Comparison of ENCODE assay signal across 13 mouse cellular contexts in genomic region chr7:130250994-130251393, GRCm38 (mm10).
DNase-seq lines count a peak whose midpoint lies in the region; ATAC-seq lines count a peak whose summit lies in the region.
"Had no signal": no experiment of that assay in that cellular context is flagged by ENCODE, and none has a peak within 500 bp of the region (broad histone marks: within the 10 kb centered on the region; RNA-seq: fewer than 3 reads in every experiment).

No protein-coding gene starts in this region.

- H3K27ac ChIP-seq in kidney, embryonic 15.5 days, result peak overlapping the region; percentile 68
- no peak overlapping the region for H3K27ac ChIP-seq in neural tube, embryonic 12.5 days
- H3K27ac ChIP-seq in neural tube, embryonic 15.5 days (replicated peaks), result no peak overlapping the region
- 0 out of 2 replicates have a peak overlapping the region, but pooled peaks have one; percentile 30 for H3K27ac ChIP-seq in limb, embryonic 15.5 days
- H3K27ac ChIP-seq: forebrain, embryonic 12.5 days; heart, embryonic 13.5 days had no signal

- no peaks in the 10 kb centered on the region for H3K9me3 ChIP-seq in kidney, embryonic 15.5 days (replicated peaks)
- no peaks in the 10 kb centered on the region for H3K9me3 ChIP-seq in neural tube, embryonic 12.5 days
- H3K9me3 ChIP-seq in neural tube, embryonic 15.5 days (replicated peaks), result no peaks in the 10 kb centered on the region
- H3K9me3 ChIP-seq in limb, embryonic 15.5 days, result no peaks in the 10 kb centered on the region
- H3K9me3 ChIP-seq: forebrain, embryonic 12.5 days; heart, embryonic 13.5 days had no signal

- WGBS in kidney, embryonic 15.5 days, result 28% methylated on average over 4 of the region's 4 CpGs
- WGBS in neural tube, embryonic 12.5 days, result 19% methylated on average over 4 of the region's 4 CpGs
- WGBS in neural tube, embryonic 15.5 days, result 35% methylated on average over 4 of the region's 4 CpGs
- 51% methylated on average over 4 of the region's 4 CpGs for WGBS in limb, embryonic 15.5 days

- peak; percentile 67 for ATAC-seq in kidney, embryonic 15.5 days (replicated peaks; ENCODE audit: low FRiP score)
- ATAC-seq in neural tube, embryonic 12.5 days (ENCODE audit: low FRiP score, low read depth), result no peak
- ATAC-seq in neural tube, embryonic 15.5 days (ENCODE audit: low FRiP score), result no peak
- no peak for ATAC-seq in limb, embryonic 15.5 days (ENCODE audit: insufficient number of reproducible peaks, low FRiP score, low TSS enrichment, low read depth)
- ATAC-seq: intestine, postnatal 0 days; liver, postnatal 0 days had no signal

- H3K4me1 ChIP-seq in kidney, embryonic 15.5 days, result peaks cover 95% of the 10 kb centered on the region
- H3K4me1 ChIP-seq in neural tube, embryonic 12.5 days, result peaks cover 57% of the 10 kb centered on the region
- H3K4me1 ChIP-seq in neural tube, embryonic 15.5 days, result peaks cover 38% of the 10 kb centered on the region
- peaks cover 78% of the 10 kb centered on the region for H3K4me1 ChIP-seq in limb, embryonic 15.5 days
- H3K4me1 ChIP-seq: megakaryocyte, embryonic 14.5 days had no signal

- no peak overlapping the region for H3K9ac ChIP-seq in kidney, embryonic 15.5 days
- H3K9ac ChIP-seq in neural tube, embryonic 12.5 days, result no peak overlapping the region
- H3K9ac ChIP-seq in neural tube, embryonic 15.5 days (replicated peaks), result no peak overlapping the region
- H3K9ac ChIP-seq in limb, embryonic 15.5 days, result no peak overlapping the region
- H3K9ac ChIP-seq: forebrain, embryonic 12.5 days; heart, embryonic 13.5 days; liver, postnatal 0 days had no signal

- no peak overlapping the region for H3K4me3 ChIP-seq in kidney, embryonic 15.5 days (replicated peaks)
- H3K4me3 ChIP-seq in neural tube, embryonic 12.5 days, result no peak overlapping the region
- no peak overlapping the region for H3K4me3 ChIP-seq in neural tube, embryonic 15.5 days (replicated peaks)
- no peak overlapping the region for H3K4me3 ChIP-seq in limb, embryonic 15.5 days
- H3K4me3 ChIP-seq: forebrain, embryonic 12.5 days; heart, embryonic 13.5 days; megakaryocyte, embryonic 14.5 days had no signal

- H3K36me3 ChIP-seq in kidney, embryonic 15.5 days, result 0 out of 2 replicates have a peak, but pooled peaks cover 13% of the 10 kb centered on the region
- H3K36me3 ChIP-seq in neural tube, embryonic 12.5 days, result no peaks in the 10 kb centered on the region
- no peaks in the 10 kb centered on the region for H3K36me3 ChIP-seq in neural tube, embryonic 15.5 days
- H3K36me3 ChIP-seq in limb, embryonic 15.5 days, result no peaks in the 10 kb centered on the region
- H3K36me3 ChIP-seq: forebrain, embryonic 12.5 days had no signal

- peak overlapping the region; percentile 13; the same call in 1 of the 2 replicates for H3K4me2 ChIP-seq in kidney, embryonic 15.5 days
- 0 out of 2 replicates have a peak overlapping the region, but pooled peaks have one; percentile 3 for H3K4me2 ChIP-seq in neural tube, embryonic 12.5 days (replicated peaks)
- no peak overlapping the region for H3K4me2 ChIP-seq in neural tube, embryonic 15.5 days
- H3K4me2 ChIP-seq in limb, embryonic 15.5 days, result no peak overlapping the region
- H3K4me2 ChIP-seq: forebrain, embryonic 12.5 days; heart, embryonic 13.5 days had no signal

- no peak for DNase-seq in kidney, postnatal 10 days
- no peak for DNase-seq in adrenal gland, postnatal 14 days
- no peak for DNase-seq in spleen, postnatal 4 days (ENCODE audit: low spot score in 2 of 2)
- DNase-seq: adrenal gland, postnatal 36 days; liver, postnatal 0 days had no signal

- no peaks in the 10 kb centered on the region for H3K27me3 ChIP-seq in kidney, embryonic 15.5 days
- no peaks in the 10 kb centered on the region for H3K27me3 ChIP-seq in neural tube, embryonic 12.5 days (replicated peaks)
- no peaks in the 10 kb centered on the region for H3K27me3 ChIP-seq in neural tube, embryonic 15.5 days (replicated peaks)
- no peaks in the 10 kb centered on the region for H3K27me3 ChIP-seq in limb, embryonic 15.5 days
- H3K27me3 ChIP-seq: heart, embryonic 13.5 days; megakaryocyte, embryonic 14.5 days had no signal

Comparison
In these comparisons a context has a peak if more than half of its experiments do, and no peak if none do; other contexts are left out.
1. H3K4me2 ChIP-seq: peak in kidney, embryonic 15.5 days (single experiment) and neural tube, embryonic 12.5 days (single experiment); none in neural tube, embryonic 15.5 days (single experiment) and limb, embryonic 15.5 days (single experiment).
2. H3K27ac ChIP-seq: peak in kidney, embryonic 15.5 days (single experiment) and limb, embryonic 15.5 days (single experiment); none in neural tube, embryonic 12.5 days (single experiment) and neural tube, embryonic 15.5 days (single experiment).